Mouse (Mus musculus): ENCODE measurements around the gene Jsrp1.

Gene Jsrp1

GRCm38 (mm10) chr10:80813366-80813765 lies at the start of gene Jsrp1:
Gene Jsrp1 (minus strand): TSS chr10:80813498.
- no peak for DNase-seq (ENCODE audit: low spot score in 2 of 2)

DNA sequence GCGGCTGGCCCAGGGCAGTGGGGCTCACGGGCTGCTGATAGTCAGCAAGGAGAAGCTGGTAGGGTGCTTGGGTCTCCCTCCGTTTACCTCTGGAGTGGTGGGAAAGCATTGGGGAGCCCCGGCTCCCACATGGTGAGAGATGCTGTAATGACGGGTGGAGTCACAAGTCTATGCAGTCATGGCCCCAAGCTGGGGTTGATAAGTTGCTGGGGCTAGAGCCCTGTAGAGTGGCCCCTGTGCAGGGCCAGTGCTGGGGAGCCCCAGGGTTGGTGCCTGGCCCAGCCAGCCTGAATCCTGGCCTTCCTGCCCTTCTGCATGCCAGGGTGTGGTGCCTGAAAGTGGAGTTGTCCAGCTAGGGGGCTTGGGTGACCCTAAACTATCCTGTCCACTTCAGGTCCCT lies 49.0 kb upstream of the Jsrp1 start:
- no peak for DNase-seq (ENCODE audit: low spot score in 2 of 2)

GRCm38 (mm10) chr10:80858350-80858935 lies 45.1 kb upstream of the Jsrp1 start:
- no peak for DNase-seq (ENCODE audit: low spot score in 2 of 2)

- DNase-seq (ENCODE audit: low spot score in 2 of 2) = no peak
These were observed 44.5 kb upstream of the Jsrp1 start for GRCm38 (mm10) chr10:80857848-80858247.

DNA sequence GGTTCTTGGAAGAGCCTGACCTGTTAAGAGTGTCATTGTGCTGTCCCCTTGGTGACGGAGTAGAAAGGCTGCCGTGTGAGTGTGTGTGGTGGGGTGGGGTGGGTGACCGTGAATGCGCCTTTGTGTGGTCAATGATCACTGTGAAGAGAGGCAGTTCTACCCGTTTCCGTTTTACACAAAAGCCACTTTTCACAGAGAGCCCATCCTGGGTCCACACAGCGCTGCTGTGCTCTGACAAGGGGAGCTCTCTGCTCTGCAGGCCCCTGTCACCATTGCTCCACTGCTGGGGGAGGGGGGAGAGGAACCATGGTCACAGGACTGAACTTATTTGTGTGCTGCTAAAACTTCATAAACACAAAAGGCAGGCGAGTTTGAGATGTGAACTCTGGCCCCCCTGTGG lies 44.1 kb upstream of the Jsrp1 start:
- DNase-seq (ENCODE audit: low spot score in 2 of 2) = no peak

DNA sequence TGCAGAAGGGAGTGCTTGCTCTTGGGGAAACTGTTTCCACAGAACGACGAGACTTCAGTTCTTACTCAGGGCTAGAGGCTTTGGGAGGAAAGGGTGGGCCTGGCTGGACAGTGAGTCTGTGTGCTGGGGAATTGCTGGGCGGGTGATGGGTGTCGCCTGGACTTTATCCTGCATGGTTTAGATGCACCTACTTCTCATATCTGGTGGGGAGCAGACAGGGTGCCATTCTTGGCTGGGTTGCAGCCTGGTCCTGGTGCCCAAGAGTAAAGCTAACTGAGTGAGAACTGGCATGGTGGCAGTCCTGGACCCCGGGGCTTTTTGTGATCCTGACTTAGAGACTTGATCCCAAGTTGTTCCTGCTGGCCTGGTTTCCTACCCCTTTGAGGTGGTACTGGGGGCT lies 43.6 kb upstream of the Jsrp1 start:
- DNase-seq (ENCODE audit: low spot score in 2 of 2) = no peak

GRCm38 (mm10) chr10:80856267-80856666 lies 43.0 kb upstream of the Jsrp1 start:
- DNase-seq (ENCODE audit: low spot score in 2 of 2) = no peak

DNA sequence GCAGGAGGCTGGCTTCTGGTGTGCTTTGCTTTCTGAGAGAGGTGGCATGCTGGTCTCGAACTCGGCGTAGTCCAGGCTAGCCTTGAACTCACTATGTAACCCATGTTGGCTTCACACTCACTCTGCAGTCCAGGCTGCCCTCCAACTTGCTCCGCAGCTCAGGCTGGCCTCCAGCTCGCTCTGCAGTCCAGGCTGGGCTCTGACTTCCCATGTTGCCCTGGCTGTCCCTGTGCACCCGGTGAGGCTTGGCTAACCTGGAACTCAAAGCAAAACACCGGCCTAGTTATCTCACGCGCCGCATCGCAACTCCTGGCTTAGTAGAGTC lies 42.4 kb upstream of the Jsrp1 start:
- no peak for DNase-seq (ENCODE audit: low spot score in 2 of 2)

DNA sequence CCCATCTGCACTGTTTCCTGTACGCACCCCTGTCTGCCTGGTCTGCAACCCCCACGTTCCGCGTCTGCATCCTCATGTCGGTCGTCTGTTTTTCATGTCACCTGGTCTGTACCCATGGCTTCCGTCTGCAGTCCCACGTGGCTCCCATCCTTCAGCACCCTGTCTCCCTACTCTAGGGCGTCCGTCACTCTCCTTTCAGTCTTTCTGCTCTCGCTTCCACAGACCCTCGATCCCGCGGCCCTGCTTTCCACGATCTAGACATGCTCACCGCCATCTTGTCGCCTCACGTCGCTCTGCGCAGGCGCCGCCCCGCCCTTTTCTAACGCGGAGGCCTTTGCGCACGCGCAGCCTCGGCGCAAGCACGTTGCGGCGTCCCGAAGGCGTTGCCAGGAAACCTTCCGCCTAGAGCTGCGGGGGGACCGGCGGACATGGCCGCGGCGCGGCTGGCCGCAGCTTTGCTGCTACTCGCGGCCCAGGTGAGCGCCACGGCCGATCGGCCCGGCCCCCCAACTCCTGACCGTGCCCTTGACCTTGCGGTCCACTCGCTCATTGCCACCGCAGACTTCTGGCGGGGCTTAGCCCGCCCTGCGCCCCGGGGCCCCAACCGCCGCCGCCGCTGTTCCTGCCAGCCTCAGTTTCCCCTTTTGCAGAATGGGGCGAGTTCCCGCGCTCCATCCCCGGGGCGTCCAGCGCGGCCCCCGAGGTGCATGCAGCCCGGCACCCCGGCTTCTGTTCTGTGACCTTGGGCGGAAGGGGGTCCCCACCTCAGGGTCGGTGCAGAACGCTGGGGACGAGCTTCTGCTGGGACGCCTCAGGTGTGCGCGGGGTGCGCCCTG lies 41.8 kb upstream of the Jsrp1 start, which contains the start of the genes Lsm7 and Sppl2b:
Gene Lsm7 (minus strand): TSS at position 297 of the 836 bp plus-strand sequence.
Gene Sppl2b (plus strand): TSS at position 363 of the 836 bp plus-strand sequence.
- DNase-seq (ENCODE audit: low spot score in 2 of 2) = peak; percentile 86 to 97

DNA sequence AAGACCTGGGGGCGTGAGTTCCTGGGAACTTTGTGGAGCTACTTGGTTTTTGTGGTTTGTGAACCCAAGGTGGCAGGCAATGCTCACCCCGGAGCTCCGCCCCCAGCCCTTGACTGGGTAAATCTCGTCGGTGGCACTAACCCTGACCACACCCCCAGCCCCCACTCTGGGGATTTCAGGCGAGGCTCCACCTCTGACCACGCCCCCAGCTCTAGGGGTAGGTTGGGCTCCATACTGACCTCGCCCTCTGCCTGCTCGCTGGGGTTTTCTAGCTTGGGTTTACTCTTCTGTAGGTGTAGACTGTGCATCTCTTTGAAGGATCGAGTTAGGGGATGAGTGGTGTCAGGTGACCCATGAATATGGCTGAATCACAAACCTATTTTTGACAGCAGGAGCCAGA lies 35.3 kb upstream of the Jsrp1 start:
- no peak for DNase-seq (ENCODE audit: low spot score in 2 of 2)

GRCm38 (mm10) chr10:80845732-80846131 lies 32.4 kb upstream of the Jsrp1 start:
- peak in 1 of 2 experiments; percentile 67 for DNase-seq (ENCODE audit: low spot score in 2 of 2)

- no peak for DNase-seq (ENCODE audit: low spot score in 2 of 2)
These were observed 31.9 kb upstream of the Jsrp1 start for GRCm38 (mm10) chr10:80845055-80845693.

- peak in 1 of 2 experiments; percentile 52 for DNase-seq (ENCODE audit: low spot score in 2 of 2)
These were observed 30.7 kb upstream of the Jsrp1 start, which contains the start of gene Lingo3 for GRCm38 (mm10) chr10:80843931-80844547. Gene Lingo3 (minus strand): TSS chr10:80844039.

DNA sequence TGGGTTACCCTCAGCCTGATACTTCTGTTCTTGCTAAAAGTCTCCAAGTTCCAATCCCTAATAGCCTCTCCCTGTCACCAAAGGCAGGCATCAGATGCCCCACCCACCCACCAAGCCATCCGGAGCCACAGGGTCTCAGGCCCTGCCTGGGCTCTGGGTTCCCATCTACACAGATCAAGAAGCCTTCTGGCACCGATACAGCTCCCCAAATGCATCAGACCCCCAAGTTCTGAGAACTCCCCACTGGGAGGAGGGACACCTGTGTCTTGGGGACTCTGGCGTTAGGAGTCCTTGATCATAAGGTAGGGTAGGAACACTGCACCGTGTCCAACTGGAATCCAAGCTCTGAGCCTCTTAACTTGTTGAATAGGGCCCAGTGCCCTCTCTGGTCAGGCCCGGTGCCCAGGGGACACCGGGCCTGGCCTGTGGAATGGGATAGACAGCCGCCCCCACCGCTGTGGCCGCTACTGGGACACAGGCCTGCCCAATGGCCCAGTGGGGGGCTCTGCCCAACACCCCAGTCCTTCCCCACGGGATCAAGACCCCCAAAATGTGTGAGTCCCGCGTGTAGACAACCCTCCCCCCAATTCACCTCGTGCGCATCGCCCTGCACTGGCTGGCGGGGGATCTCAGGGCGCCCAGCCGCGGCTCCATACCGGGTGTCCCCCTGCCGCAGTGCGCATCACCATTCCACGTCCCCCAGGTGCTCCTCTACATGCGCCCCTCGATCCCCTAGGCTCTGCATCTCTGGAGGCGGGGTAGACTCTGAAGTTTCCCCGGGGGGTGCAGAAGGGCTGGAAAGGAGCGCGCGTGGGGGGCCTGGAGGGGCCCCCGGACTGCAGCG lies 30.0 kb upstream of the Jsrp1 start:
- no peak for DNase-seq (ENCODE audit: low spot score in 2 of 2)

GRCm38 (mm10) chr10:80842334-80842733 lies 29.0 kb upstream of the Jsrp1 start:
- peak; percentile 51 to 63 for DNase-seq (ENCODE audit: low spot score in 2 of 2)

GRCm38 (mm10) chr10:80841685-80842084 lies 28.4 kb upstream of the Jsrp1 start:
- no peak for DNase-seq (ENCODE audit: low spot score in 2 of 2)

GRCm38 (mm10) chr10:80839848-80840247 lies 26.6 kb upstream of the Jsrp1 start:
- DNase-seq (ENCODE audit: low spot score in 2 of 2) = no peak

DNA sequence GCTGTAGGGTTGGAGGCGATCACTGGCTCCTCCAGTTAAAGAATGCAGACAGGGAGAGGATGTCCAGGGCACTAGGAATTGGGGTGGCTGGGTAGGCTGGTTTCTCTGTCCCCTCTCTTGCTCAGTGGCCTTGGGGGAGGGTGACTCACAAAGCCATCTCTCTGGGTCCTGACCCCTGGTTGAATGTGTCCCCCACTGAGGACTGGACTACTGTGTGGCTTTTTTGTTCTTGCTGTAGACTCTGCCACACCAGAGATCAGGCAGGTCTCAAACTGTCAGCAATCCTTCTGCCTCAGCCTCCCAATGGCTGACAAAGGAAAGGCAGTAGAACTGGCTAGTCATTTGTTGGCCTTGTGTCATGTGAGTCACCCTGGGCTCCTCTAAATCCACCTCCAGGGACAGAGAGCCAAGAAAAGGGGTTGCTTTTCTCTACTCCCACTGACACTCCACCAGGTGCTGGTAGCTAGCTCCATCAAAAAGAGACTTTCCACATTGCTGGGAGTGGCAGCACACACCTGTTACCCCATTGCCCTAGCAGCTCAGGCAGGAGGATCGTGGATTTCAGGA lies 25.1 kb upstream of the Jsrp1 start:
- no peak for DNase-seq (ENCODE audit: low spot score in 2 of 2)

DNA sequence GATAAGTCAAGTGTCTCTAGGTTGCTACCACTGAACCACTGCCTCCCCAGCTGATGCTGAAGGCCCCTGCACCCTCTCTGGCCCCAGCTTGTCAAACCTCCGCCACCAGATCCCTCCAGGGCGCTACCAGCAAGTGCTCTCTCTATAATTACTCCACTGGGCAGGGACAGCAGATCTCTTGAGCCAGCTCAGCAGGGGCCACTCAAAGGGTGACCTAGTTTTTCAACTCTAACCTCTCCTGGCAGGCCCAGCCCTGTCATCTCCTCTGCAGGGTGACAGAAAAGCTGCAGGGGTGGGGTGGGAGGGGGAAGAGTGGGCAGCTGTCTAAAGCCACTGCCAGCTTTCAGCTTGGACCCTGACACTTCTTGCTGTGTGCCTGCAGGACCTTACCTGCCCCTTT lies 24.5 kb upstream of the Jsrp1 start:
- no peak for DNase-seq (ENCODE audit: low spot score in 2 of 2)

DNA sequence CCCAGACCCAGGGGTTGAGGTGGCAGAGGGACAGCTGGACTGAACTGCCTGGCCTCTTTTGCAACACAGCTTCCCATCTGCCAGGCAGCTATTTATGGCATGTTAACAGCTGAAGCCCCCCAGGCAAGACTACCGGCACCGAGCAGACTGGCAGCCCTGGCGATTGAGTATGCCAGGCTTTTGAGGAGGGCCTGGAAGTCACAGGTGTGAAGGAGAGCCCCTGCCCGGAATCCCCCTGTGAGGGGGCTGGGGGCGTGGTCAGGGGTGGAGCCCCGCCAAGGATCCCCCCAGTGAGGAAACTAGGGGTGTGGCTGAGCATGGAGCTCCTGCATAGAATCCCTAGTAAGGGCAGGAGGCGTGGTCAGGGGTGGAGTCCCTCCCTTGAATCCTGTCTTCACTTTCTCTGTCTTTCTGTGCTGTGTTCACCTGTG lies 23.7 kb upstream of the Jsrp1 start:
- no peak for DNase-seq (ENCODE audit: low spot score in 2 of 2)

DNA sequence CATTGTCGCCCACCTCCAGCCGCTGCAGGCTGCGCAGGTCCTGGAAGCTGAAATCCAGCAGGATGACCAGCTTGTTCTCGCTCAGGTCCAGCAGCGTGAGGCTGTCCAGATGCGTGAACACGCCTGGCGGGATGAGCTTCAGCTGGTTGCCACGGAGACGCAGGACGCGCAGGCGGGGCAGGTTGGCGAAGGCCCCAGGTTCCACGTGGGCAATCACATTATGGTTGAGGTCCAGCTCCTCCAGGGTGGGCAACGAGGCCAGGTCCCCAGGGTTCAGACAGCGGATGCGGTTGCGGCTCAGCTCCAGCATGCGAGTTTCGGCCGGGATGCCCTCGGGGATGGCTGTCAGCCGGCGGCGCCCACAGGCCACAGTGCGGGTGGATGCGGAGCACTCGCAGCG lies 22.3 kb upstream of the Jsrp1 start:
- DNase-seq (ENCODE audit: low spot score in 2 of 2) = no peak
